Comparison of ENCODE assay signal across 24 mouse cellular contexts in the genomic region with DNA sequence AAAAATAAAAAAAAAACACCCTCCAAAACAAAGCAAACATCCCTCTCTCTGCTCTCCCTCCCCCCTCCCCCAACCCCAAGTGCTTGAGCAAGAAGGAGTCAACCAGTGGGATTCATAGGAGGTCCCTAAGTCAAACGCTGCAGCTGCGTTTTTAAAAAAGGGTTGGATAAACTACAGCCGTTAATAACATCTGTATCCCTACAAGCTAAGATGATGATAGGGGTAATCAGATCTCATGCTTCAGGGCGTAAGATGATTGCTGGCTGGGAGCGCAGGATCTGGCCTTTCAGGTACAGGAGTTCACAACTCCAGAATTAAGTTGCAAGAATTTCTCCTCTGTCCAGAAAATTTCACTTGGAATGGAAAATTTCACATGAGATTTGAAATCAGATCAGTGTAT. TPM values are rescaled to one million over a fixed set of nuclear protein-coding genes. Genes with fewer than 3 reads are reported as not detected.
"Had no signal": no experiment of that assay in that cellular context is flagged by ENCODE, and none has a peak within 500 bp of the region (broad histone marks: within the 10 kb centered on the region; RNA-seq: fewer than 3 reads in every experiment).

No protein-coding gene starts in this region.

- H3K4me2 ChIP-seq: lung, embryonic 14.5 days; midbrain, embryonic 15.5 days; neural tube, embryonic 12.5 days had no signal

- DNase-seq: lung, adult 18-20 months; lung, embryonic 14.5 days; lung, postnatal 10 days; lung, postnatal 4 days; right cerebral cortex, adult 18-20 months; right cerebral cortex, postnatal 25 days; right cerebral cortex, postnatal 4 days; spleen, adult 18-20 months; thymus, adult 18-20 months; thymus, postnatal 14 days; thymus, postnatal 36 days had no signal

- H3K4me3 ChIP-seq: midbrain, embryonic 13.5 days; midbrain, embryonic 15.5 days; myocyte; neural tube, embryonic 12.5 days had no signal

- H3K9ac ChIP-seq: liver, embryonic 14.5 days; lung, embryonic 14.5 days; midbrain, embryonic 13.5 days; midbrain, embryonic 15.5 days; neural tube, embryonic 12.5 days had no signal

- ATAC-seq: midbrain, embryonic 13.5 days; midbrain, embryonic 15.5 days had no signal

- H3K9me3 ChIP-seq: midbrain, embryonic 15.5 days; neural tube, embryonic 12.5 days had no signal

- H3K36me3 ChIP-seq: midbrain, embryonic 13.5 days; midbrain, embryonic 15.5 days; neural tube, embryonic 12.5 days had no signal

- H3K27ac ChIP-seq: liver, embryonic 14.5 days; midbrain, embryonic 10.5 days; midbrain, embryonic 13.5 days; midbrain, embryonic 15.5 days; neural tube, embryonic 12.5 days had no signal

RNA-seq across cellular contexts. Expression of gene Nr2e1, which starts 6.1 kb away (rescaled TPM):
- polyA plus RNA-seq: liver, embryonic 14.5 days; liver, embryonic 16.5 days; lung, embryonic 14.5 days; lung, embryonic 16.5 days; myocyte; neural tube, embryonic 12.5 days; neural tube, embryonic 14.5 days; small intestine, adult 2 months; stomach, embryonic 14.5 days; stomach, embryonic 16.5 days; thymus, postnatal 0 days had no signal
